Mouse (Mus musculus): ENCODE results near the gene Cdc42ep2. TPM values are rescaled to one million over a fixed set of nuclear protein-coding genes. Genes with fewer than 3 reads are reported as not detected.

Cdc42ep2 gene
- total and polyA plus RNA-seq, 3 experiments = 0.13 to 0.25 (median 0.20) TPM

DNA sequence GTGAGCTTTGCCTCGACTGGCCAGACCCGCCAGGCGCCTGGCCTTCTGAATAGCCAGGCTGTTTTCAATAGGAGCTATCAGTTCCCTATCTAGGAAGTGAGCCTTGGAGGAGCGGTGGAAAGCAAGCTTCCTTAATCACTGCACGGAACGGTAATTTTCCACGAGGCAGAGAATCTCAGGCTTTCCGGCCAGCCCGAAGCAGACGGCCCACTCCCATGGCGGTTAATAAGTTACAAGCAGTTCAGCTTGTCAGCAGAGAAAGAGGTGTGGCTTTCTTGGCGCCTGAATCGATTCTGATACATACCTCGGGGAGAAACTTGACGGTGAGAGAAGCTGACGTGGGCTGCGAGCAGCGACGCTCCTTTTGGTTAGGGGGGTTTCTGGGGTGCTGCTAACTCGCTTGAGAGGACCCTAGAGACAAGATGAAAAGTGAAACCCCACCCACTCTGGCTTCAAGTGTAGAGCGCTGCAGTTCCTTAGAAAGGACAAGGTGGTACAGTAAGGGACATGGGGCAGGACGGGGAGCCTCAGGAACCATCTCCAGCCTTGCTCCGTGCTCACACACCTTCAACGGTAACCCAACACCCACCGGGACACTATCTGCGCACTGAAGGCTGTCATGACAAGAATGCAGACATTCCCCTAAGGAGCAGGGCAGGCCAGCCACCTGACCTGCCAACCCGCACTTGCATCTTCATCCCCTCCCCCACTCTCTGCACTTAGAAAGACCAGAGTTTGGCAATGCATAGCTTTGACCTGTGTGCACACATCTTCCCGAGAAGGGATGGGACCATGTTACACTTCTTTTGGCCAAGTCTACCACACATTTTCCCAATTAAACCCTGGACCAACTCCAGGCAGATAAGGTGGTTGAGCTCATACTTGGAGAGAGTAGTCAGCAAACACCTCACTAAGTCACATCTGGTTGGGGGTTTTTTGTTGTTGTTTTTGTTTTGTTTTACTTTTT, 31.4 kb upstream of the Cdc42ep2 start:
- in situ Hi-C loops (cut with MboI; ENCODE audit: low pct_ligation_motif_present, low pct_unique_long_range_greater_than_20kb, low sequenced_read_pairs) (no loop called here), dilution Hi-C loops (cut with MboI; ENCODE audit: extremely low pct_ligation_motif_present, extremely low pct_unique_long_range_greater_than_20kb, low sequenced_read_pairs) (no loop called here)
- H3K36me3 ChIP-seq (replicated peaks in 1 of 2; ENCODE audit: control insufficient read depth in 1 of 2, insufficient read depth in 1 of 2, low read length in 1 of 2) = peaks cover 73 to 91% of the 10 kb centered on the region in 2 experiments
- peaks cover 0 to 10% of the 10 kb centered on the region in 2 experiments; a peak in 1 of 4 replicates for H3K4me1 ChIP-seq (ENCODE audit: control insufficient read depth in 1 of 2, insufficient read depth in 2 of 2)
- H3K27ac ChIP-seq (ENCODE audit: insufficient read depth, low read depth) = no peak overlapping the region
- H3K79me2 ChIP-seq (replicated peaks; ENCODE audit: control insufficient read depth, extremely low read depth, insufficient read depth, poor library complexity, severe bottlenecking) = peaks cover 6% of the 10 kb centered on the region
- DNase-seq (ENCODE audit: extremely low read depth) = no peak
- no peak for TF ChIP-seq CHD1 (IDR thresholded peaks at IDR 0.05; ENCODE audit: low read depth, low read length)
- TF ChIP-seq EP300 (IDR thresholded peaks at IDR 0.05; ENCODE audit: low read length) = no peak
- no peak for TF ChIP-seq ZKSCAN1 (IDR thresholded peaks at IDR 0.05; ENCODE audit: borderline replicate concordance, low read depth, low read length)
- TF ChIP-seq ZMIZ1 (IDR thresholded peaks at IDR 0.05; ENCODE audit: low read depth, low read length) = no peak
- no peak for TF ChIP-seq HCFC1 (IDR thresholded peaks at IDR 0.05; ENCODE audit: low read depth, low read length)
- no peak for TF ChIP-seq ELF1 (IDR thresholded peaks at IDR 0.05; ENCODE audit: low read depth, low read length)
- no peak for TF ChIP-seq SMC3 (IDR thresholded peaks at IDR 0.05; ENCODE audit: low read depth, low read length)
- no peak for TF ChIP-seq NRF1 (IDR thresholded peaks at IDR 0.05; ENCODE audit: low read depth, low read length)
- TF ChIP-seq UBTF (IDR thresholded peaks at IDR 0.05; ENCODE audit: low read depth, low read length) = no peak
- TF ChIP-seq SIN3A (IDR thresholded peaks at IDR 0.05; ENCODE audit: low read length) = no peak
- TF ChIP-seq RAD21 (IDR thresholded peaks at IDR 0.05; ENCODE audit: low read depth, low read length) = no peak
- TF ChIP-seq MEF2A (IDR thresholded peaks at IDR 0.05; ENCODE audit: borderline replicate concordance, low read depth, low read length) = no peak
- no peak overlapping the region for H3K4me3 ChIP-seq (replicated peaks in 1 of 3; ENCODE audit: low read depth in 2 of 3, low read length in 2 of 3, poor library complexity in 1 of 3)
- no peaks in the 10 kb centered on the region for H3K27me3 ChIP-seq (replicated peaks)
- no peak overlapping the region for H3K4me2 ChIP-seq (ENCODE audit: insufficient read depth, low read depth, poor library complexity, severe bottlenecking)
- H3K9me3 ChIP-seq (replicated peaks; ENCODE audit: low read length) = no peaks in the 10 kb centered on the region
- H3K9ac ChIP-seq (ENCODE audit: insufficient read depth, low read depth) = no peak overlapping the region

DNA sequence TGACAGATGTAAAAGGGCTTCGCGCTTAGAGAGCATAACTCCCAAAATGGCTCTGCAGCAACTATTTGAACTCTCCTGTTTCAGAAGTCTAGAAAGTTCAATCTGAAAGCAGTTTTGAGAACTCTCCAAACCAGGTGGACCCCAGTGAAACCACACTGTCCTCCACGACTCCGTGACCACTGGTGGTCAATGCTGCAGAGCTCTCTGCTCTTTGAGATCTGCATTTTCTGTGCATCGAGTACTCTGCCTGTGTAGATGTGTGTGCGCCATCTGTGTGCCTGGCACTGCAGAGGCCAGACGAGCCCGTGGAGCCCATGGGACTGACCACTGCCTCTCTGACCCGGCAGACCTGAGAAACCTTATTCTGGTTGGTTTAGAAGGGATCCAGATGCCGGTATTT, 30.3 kb upstream of the Cdc42ep2 start:
- Histone ChIP-seq H3K36me3 (replicated peaks in 1 of 2; ENCODE audit: control insufficient read depth in 1 of 2, insufficient read depth in 1 of 2, low read length in 1 of 2) (peaks cover 78 to 94% of the 10 kb centered on the region in 2 experiments), H3K79me2 (replicated peaks; ENCODE audit: control insufficient read depth, extremely low read depth, insufficient read depth, poor library complexity, severe bottlenecking) (no peaks in the 10 kb centered on the region), H3K4me3 (replicated peaks in 1 of 3; ENCODE audit: low read depth in 2 of 3, low read length in 2 of 3, poor library complexity in 1 of 3) (no peak overlapping the region), H3K27ac (ENCODE audit: insufficient read depth, low read depth) (no peak overlapping the region), H3K4me1 (ENCODE audit: control insufficient read depth in 1 of 2, insufficient read depth in 2 of 2) (peaks cover 0 to 8% of the 10 kb centered on the region in 2 experiments; a peak in 1 of 4 replicates), H3K4me2 (ENCODE audit: insufficient read depth, low read depth, poor library complexity, severe bottlenecking) (no peak overlapping the region), H3K9me3 (replicated peaks; ENCODE audit: low read length) (no peaks in the 10 kb centered on the region), H3K9ac (ENCODE audit: insufficient read depth, low read depth) (no peak overlapping the region), H3K27me3 (replicated peaks) (no peaks in the 10 kb centered on the region)
- in situ Hi-C loops (cut with MboI; ENCODE audit: low pct_ligation_motif_present, low pct_unique_long_range_greater_than_20kb, low sequenced_read_pairs) (no loop called here), dilution Hi-C loops (cut with MboI; ENCODE audit: extremely low pct_ligation_motif_present, extremely low pct_unique_long_range_greater_than_20kb, low sequenced_read_pairs) (no loop called here)
- TF ChIP-seq RCOR1 (conservative IDR thresholded peaks at IDR 0.05; ENCODE audit: low read depth, low read length) (no peak), EP300 (IDR thresholded peaks at IDR 0.05; ENCODE audit: low read length) (no peak), ELF1 (IDR thresholded peaks at IDR 0.05; ENCODE audit: low read depth, low read length) (no peak), POLR2A (IDR thresholded peaks at IDR 0.05; ENCODE audit: low read depth, low read length) (no peak), JUN (IDR thresholded peaks at IDR 0.05; ENCODE audit: insufficient read depth, low read depth, low read length) (no peak), SIN3A (IDR thresholded peaks at IDR 0.05; ENCODE audit: low read length) (no peak), RAD21 (IDR thresholded peaks at IDR 0.05; ENCODE audit: low read depth, low read length) (no peak), TBP (conservative IDR thresholded peaks at IDR 0.05; ENCODE audit: low read depth, low read length) (no peak)
- no peak for DNase-seq (ENCODE audit: extremely low read depth)
